Mouse (Mus musculus) gastrocnemius, adult 18-20 months (tissue): ENCODE measurements at regions not wholly inside any gene's neighbourhood (a gene's known extent, or its start where the extent isn't known, plus 50 kb on each side); places are given as distances from the start of the nearest gene placed in this dataset.

Experiments
- DNase-seq: peaks from one replicate; pipeline ENCODE4 v3.0.0; 2021; ENCODE audit warnings: low spot score

DNA sequence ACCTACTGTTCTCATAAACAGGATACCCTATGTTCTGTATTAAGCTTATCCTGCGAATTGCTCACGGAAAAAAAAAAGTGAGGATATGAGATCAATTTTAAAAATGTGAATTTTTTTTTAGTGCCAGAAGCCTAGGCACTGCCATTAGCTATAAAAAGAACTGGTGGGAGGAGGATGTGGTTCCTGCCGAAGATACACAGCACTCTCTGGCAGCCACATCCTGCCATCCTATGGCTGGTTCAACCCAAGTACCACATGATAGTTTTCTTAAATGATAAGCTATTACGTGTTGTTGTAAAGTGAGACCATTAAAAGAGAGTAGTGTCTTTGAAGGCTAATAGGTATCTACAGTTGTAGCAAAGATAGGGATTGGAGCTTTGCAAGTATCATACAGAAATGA, 58.2 kb upstream of the Ppp3ca start:
- DNase-seq: no peak

DNA sequence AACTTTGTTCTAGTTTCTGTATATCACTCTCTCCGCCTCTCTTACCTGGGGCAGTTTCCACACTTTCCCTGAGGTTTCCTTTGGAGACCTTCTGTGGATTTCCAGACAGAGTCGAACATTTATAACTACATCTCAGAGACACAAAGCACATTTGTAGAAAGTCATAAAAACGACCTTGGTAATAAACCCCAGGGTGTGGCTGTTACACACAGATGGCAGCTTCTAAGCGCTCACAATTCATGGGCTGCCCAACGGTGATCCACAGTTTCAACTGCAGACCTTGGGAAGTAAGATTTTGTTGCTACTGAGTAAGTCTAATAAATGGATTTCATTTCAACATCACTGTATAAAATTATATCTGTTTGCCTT, 59.4 kb upstream of the Ppp3ca start:
- DNase-seq: no peak

DNA sequence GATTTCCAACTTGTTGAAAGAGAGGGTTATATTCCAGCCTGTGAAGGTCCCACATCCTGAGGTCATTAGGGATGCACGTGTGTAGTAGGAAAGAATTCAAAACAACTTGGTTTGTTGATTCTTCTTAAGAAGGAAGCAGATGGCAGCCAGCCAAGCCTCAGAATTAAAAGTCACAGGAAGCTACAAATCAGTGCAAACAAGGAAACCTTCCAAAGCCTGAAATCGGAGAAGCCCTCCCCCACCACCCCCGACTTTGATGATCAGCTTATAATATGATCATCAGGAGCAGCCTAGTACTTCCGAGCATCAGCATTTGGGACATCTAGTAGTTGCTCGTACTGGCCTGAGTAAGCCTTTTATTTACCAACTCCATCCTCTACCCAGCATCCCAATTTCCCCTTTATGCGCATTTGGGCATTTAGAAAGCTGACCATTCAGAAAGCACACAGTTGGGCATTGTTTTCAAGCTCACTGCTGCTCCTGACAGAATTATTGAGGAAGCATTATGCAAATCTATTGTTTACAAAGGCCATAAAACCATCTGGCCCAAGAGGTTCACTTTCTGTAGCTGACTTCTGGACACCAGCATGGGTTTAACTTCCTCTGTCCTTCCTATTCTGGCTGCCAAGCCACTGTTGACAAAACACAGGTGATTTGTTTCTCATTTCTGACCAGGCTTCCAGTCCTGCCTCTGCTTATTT, 59.9 kb upstream of the Ppp3ca start:
- DNase-seq: peak; percentile 6

DNA sequence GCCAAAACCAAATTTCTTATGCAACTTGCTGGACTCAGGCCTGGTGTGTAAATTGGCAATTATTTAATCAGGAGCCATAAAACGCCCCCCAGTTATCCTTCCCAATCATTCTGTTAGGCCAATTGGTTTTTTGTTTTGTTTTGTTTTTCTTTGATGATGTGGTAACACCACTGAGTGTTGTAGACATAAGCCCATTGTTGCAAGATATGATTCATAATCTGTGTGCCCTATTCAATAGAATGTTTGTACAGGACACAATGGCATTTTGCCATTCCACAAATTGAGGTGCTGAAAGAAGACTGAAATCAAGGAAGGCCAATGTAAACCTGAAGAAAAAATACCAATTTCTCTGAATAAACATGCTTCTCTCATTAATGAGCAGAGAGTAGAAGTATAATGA, 68.2 kb upstream of the Ppp3ca start:
- no peak for DNase-seq

DNA sequence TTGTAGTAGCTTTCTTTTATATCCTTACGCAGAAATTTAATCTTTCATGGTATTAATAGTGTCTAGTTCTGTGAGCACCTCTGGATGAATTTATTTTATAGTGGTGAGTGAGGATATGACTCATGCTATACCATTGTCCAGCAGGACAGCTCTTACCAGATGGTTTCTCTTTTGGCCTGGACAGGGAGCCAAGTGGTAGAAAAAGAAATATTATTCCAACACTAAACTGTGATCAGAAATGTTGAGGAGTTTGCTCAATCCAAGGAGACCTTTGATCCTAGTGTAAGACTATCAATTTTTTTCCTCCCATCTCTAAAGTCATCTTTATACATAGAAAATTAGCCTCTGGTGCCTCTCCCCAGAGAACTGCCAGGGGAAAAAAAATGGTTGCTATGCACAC, 86.0 kb upstream of the Ppp3ca start:
- no peak for DNase-seq

DNA sequence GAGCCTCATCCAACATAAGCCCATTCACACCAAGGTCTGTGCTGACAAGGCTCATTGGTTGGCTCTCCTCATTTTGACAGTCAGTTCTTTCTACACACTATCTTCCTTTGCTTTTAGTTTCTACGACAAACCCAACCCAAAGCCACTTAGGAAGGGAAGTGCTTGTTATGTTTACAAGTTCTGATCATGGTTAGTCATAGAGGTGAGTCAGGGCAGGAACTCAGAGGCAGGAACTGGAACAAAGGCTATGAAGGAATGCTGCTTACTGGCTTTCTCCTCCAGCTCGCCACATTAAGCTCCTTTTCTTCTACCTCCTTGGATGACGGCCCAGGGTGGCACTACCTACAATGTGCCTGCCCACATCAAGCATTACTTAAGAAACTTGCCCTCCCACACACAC, 91.9 kb upstream of the Ppp3ca start:
- DNase-seq: no peak

DNA sequence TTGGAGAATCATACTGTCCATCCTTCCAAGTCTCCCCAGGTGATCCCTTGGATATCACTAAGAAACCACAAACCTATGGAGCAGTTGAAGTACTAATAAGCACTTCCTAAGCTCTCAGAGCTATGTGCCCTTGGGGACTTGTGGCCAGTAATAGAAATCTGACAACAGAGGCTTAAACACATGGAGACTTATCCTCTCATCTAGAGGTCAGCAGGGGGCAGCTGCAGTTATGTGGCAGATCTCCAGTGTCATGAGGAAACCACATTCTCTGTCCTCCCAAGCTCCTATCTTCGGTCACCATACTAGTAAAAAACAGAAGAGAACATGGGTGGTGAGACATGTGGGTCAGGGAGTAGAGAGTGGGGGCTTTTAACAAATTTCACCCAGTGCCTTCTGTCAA, 99.4 kb upstream of the Ppp3ca start:
- no peak for DNase-seq

DNA sequence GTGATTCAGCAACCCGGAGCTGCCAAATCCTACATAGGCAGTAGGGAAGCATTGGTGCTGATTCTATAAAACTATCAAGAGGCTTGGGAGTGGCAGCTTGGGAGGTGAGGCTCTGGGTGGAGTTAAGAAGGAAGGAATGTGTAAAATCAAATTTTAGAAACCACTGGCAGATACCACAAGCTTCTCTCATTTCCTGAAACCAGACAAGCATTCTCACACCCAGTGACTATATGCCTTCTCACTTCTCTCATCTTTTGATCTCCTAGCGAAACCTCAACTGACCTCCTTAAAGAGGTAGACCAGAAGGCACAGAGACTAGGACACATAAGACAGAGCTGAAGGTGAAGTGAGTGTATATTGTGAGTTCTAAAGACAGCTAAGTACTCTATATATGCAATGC, 113.4 kb upstream of the Ppp3ca start:
- DNase-seq: no peak

DNA sequence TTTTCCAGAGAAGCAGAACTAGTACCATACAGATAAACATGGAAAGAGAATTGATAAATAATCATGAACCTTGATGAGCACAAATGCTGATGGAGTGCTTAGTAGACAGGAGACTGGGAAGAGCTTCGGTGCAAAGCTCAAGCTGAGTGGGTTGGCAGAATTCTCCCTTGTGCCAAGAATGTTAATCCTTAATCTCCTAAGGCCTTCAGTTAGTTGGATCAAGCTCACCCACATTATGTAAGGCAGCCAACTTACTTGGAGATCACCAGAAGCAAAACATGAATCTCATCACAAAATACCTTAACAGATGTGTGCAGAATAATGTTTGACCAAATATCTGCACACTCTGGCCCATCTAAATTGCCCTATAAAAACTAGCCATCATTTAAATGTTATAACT, 120.5 kb upstream of the Ppp3ca start:
- no peak for DNase-seq

DNA sequence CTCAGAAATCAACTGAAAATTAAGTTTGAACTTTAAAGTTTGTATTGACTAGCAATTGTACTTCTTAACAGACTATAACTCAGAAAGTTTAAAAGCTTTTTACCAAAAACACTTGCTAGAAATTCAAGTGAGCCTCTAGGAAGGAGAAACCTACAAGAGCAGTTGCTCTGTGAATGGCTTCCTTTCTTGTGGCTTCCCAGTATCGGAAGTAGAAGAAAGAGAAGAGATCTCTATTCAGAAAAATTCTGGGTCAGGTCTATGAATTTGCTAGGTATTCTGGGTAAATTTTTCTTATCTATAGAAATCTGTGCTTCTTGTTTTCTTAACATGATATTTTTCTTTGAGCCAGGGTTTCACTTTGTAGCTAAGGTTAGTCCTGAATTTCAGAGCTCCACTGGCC, 138.3 kb upstream of the Ppp3ca start:
- no peak for DNase-seq

DNA sequence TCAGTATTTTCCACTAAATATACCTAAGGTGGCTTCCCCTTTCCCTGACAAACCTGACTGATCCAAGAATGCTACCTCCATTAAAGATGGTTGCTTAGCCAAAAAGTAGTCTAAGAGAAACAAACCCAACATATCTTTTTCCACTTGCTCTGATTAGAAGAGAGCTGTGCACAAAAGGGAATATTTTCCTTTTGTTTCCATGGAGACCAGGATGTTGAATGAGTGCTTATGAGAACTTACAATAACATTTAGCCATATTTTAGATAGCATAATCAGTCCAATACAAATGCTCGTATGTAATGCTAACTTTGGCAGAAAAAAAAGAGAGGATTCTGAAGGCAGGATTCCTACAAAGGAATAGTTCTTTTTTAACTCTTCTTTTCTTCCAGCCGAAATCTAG, 161.3 kb upstream of the Ppp3ca start:
- no peak for DNase-seq

DNA sequence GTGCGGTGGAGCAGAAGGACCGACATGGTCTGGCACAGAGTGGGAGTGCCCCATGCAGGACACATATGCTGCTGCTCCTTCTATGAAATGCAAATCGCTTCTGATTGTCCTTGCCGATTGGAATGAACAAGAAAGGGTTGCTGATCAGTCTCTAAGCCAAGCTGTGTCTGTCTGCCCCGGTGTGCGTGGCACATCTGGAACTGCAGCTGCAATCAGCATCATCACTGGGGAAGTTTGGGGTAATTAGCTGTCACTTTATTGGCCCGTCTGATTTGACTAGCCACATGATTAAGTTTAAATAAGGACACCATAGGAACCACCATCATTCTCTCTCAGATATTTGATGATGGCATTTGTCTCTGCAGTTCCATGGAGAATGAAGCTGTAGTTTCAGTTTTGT, 162.9 kb upstream of the Ppp3ca start:
- no peak for DNase-seq

DNA sequence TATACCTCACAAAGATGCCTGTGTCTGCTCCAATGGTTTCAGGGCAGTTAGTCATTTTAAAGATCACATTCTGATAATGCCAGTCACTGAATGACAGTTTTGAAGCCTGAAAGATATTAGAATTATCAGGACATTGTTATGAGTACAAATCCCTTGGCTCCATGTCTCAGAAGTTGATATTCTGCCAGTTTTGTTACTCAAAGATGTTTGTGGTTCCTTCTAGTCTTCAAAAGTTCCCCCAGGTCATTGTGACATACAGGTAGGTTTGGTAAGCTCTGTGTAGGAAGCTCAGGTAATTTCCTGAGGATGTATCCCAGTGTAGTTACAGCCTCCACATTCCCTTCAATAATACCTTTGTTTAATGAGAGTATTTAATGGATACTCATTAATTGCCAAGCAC, 169.0 kb upstream of the Bank1 start:
- DNase-seq: no peak

DNA sequence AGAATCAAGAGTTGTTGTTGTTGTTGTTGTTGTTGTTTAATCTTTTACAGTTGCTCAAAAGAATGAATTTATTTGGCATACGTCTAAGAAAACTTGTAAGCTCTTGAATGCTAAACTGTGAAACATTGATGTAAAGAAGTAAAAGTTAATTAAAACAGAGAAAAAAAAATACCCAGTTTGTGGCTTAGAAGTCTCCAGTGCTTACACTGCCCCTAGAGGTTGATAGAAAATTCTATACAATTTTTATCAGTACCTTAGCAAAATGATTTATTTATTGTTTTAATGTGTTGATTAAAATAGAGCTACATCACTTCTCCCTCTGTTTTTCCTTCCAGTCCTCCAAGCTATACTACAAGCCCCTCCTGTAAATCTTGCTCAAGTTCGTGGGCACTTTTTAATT, 165.8 kb upstream of the Bank1 start:
- no peak for DNase-seq

DNA sequence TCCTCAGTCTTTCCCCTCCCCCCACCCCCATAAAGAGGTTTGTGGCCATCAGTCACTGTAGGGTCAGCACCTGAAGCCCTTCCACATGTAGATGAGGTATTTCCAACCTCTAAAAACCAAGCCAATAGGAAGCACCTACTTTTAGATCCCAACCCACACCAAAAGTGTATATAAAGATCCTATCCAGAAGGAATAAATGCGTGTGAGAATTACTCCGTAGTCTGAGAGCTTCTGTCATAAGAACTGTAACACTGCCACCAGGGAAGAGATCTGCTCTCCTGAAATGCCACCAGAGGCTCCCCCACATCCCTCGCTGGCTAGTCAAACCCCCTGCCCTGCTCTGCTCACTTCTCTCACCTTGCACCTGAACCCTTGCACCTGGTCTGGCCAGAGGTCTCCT, 145.8 kb upstream of the Bank1 start:
- DNase-seq: no peak

DNA sequence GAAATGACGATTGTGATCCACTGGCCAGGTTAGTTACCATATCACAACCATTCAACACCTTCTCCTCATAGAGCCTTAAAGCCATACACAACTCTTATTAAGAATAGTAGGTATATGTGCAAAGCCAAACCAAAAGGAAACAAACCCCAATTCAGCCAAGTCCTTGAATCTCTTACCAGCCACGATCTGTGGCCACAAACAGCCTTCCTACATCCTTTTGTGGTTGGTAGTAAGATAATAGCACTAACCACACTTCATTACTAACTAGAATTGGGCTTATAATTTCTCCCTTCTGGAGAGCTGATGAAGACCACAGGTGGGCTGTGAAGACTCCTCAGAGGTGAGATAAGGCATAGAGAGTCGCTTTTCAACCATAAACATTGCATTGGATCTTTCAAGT, 136.9 kb upstream of the Bank1 start:
- no peak for DNase-seq

DNA sequence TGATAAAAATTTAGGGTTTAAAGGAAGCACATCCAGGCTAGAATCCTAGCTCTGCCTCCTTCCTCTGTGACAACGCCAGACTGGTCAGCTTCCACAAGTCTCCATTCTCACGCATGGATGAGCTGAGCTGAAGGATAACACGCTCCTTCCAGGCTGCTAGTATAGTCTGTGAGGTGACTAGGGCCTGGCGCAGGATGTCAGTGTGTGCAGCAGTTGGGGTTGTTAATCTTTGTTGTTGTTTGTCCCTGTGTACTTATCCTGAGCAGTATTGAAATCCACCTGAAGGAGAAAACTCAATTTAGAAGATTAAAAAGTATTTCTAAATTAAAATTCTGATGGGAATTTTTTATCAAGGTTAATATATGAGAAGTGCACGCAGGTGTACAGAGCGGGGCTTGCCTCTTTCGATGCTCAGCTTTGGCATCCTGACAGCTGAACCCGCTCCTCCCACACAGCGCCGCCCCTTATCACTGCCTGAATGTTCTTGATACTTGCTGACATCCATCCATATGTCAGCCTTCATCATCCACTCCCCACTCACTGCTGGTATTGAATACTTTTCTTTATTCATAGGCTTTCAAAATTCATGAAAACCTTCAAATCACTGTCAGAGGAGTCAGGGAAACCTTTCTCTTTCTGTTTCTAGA, 130.7 kb upstream of the Bank1 start:
- DNase-seq: no peak

DNA sequence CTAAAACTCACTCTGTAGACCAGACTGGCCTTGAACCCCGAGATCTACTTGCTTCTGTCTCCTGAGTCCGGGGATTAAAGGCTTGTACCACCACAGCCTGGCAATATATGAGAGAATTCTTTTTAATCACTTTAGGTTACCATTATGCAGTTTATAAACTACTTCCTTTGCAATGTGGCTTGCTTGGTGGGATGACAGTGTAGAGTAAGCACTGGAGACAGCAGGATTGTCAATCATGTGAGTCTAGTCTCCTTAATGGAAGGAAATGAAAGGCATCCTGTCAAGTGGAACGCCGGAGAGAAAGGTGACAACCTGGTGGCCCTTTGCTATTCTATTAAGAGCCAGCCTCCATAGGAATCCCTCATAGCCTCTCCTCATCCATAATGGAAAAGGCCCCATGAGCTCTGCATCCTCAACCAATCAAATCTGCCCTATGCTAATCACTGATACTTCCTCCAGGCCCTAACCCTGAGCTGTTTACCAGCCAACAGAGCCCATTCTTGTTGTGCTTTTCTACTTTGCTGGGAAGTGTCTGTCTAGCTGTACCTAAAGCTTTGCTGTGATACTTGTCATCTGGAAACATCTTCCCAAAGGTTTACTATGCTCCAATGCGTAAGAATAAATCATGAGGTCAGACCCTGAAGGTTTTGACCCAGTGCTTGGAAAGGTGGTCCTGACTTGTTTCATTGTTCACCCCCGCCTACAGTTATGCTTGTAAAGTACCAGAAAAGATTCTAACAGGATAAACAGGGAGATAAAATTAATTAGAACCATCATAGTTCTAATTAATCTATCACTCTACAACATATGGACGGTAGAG, 130.0 kb upstream of the Bank1 start:
- no peak for DNase-seq

DNA sequence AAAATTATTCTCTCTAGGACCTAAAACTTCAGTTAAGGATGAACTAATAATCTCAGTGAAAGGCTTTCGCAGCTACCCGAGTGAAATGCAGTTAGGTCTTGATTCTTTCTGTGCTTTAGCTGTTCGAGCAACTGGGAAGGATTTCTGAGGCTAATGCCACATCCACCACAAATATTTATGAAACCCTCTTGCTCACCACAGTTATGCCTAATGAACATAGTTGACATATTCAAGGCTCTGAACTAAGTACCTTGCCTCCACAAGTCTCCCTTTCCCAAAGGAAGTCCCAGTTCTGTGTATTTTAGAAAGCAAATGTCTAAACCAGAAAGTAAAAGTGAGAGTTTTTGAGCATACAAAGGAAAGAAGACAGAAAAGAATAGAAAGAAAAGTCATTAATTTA, 129.1 kb upstream of the Bank1 start:
- no peak for DNase-seq

DNA sequence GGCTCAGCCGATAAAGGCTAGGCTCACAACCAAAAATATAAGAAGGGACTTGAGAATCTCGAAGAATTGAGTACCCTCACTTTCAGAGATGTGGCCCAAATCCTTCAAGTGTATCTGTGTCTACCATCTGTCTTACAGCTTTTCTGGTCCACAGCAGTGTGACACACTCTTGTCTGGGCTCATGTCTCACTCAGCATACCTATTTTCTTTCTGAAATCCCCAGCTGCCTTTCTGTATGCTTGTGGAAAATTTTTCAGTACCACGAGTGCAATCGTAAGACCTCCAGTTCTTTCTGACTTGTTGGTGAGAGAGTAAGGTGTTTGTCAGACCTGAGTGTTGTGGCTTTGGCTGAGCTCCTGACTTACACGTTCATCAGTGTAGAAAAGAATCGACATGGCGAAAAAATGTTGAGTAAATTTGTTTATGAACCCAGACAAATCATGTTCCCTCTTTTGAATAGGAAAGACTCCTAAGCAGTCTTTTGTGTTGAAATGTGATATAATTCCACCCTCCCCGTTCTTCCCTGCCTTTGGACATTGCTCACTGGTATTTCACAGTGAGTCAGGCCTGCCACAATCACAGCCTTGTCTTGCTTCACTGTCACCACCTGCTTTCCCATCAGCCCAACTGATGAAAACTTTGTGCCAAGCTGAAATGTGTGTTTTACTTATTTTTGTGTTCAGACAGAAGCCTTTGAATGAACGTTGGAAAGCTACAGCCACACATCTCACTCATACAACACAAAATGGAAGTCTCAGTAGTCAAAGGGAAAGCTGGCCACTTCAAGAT, 125.3 kb upstream of the Bank1 start:
- no peak for DNase-seq

DNA sequence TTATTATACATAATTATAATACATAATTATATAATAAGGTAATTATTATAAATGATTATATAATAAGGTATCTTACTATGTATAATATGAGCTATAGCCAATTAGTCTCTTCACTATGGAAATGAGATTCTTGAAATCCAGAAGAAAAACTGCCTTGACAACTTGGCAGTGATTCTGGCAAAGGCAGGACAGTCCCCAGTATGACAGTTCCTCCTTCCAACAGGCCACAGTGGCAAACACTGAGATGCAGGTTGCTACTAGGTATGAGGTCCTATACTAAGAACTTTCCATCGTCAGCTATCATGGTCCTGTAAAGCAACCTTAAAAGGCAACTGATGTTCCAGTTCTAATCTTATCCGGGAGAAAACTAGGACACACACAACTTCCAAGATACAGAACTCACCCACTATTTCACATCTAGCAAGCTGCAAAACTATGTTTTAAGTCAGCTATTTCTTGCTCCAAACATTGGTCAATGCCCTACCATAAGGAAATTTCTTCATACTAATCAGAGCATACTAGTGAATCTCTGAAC, 124.6 kb upstream of the Bank1 start:
- DNase-seq: no peak

DNA sequence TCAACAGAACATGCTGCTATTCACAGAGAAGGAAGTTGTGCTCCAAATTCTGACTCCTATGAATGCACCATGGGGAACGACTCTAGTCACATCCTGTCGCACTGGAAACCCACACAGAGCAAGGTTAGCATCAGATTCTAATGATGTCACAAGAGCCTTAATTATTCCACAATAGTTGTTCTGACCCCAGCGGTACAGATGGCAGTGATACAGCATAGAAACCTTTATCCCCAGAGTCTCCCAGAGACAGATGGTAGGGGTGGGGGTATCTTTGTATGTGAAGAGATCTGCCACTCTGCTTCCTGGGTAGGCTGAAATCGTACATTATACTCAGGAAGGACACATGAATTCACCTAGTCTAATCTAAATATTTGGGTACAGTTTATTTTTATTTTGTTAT, 123.5 kb upstream of the Bank1 start:
- no peak for DNase-seq
